29 mouse cellular contexts compared by ENCODE assay signal in the genomic region with DNA sequence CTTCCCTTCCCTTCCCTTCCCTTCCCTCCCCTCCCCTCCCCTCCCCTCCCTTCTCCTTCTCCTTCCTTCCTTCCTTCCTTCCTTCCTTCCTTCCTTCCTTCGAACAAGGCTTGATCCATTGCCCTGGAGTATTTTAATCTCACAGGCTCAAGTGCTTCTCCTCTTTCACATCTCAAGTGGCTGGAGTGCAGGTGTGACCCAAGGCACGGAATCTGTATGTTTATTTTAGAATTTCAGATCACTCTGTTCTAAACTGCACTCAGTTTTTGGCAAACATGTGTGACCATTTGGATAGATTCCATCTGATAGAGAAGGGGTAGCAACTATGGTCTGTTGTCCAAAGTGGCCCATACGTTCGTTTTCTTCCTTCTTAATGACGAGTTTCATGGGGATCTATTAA. TPM values are rescaled to one million over a fixed set of nuclear protein-coding genes. Genes with fewer than 3 reads are reported as not detected.
DNase-seq lines count a peak whose midpoint lies in the region; ATAC-seq lines count a peak whose summit lies in the region.
"Had no signal": no experiment of that assay in that cellular context is flagged by ENCODE, and none has a peak within 500 bp of the region (broad histone marks: within the 10 kb centered on the region; RNA-seq: fewer than 3 reads in every experiment).

No protein-coding gene starts in this region.

- H3K36me3 ChIP-seq in lung, embryonic 16.5 days (ENCODE audit: control insufficient read depth, insufficient read depth, low read length), result 0 out of 2 replicates have a peak, but pooled peaks cover 4% of the 10 kb centered on the region
- H3K36me3 ChIP-seq: forebrain, embryonic 12.5 days; forebrain, embryonic 15.5 days; G1E; heart, embryonic 12.5 days; heart, embryonic 15.5 days had no signal

- H3K4me2 ChIP-seq in lung, embryonic 16.5 days (ENCODE audit: low read depth, low read length), result peak overlapping the region; percentile 75; the same call in 1 of the 2 replicates
- H3K4me2 ChIP-seq: forebrain, embryonic 12.5 days; forebrain, embryonic 15.5 days; heart, embryonic 12.5 days; hindbrain, embryonic 14.5 days had no signal

- no peaks in the 10 kb centered on the region for H3K9me3 ChIP-seq in lung, embryonic 16.5 days (ENCODE audit: control insufficient read depth, low read length)
- H3K9me3 ChIP-seq: forebrain, embryonic 12.5 days; forebrain, embryonic 15.5 days; G1E; heart, embryonic 12.5 days; heart, embryonic 15.5 days had no signal

- peak overlapping the region; percentile 58 for H3K27ac ChIP-seq in lung, embryonic 16.5 days (ENCODE audit: low read length)
- H3K27ac ChIP-seq: forebrain, embryonic 12.5 days; forebrain, embryonic 15.5 days; heart, embryonic 15.5 days; hindbrain, embryonic 14.5 days had no signal

- intact Hi-C loops in heart, postnatal 14 days (cut with DNase I), result no loop called here
- intact Hi-C loops in left cerebral cortex, postnatal 36 days (cut with DNase I), result no loop called here

- no peak overlapping the region for H3K9ac ChIP-seq in lung, embryonic 16.5 days (ENCODE audit: low read length)
- H3K9ac ChIP-seq: forebrain, embryonic 12.5 days; forebrain, embryonic 15.5 days; heart, embryonic 12.5 days; heart, embryonic 15.5 days; hindbrain, embryonic 14.5 days had no signal

- peaks cover 6% of the 10 kb centered on the region for H3K4me1 ChIP-seq in lung, embryonic 16.5 days (replicated peaks; ENCODE audit: control insufficient read depth, insufficient read depth, low read length)

- ATAC-seq in lung, embryonic 16.5 days (ENCODE audit: low read depth), result peak; percentile 42
- ATAC-seq: forebrain, embryonic 15.5 days had no signal

- 38% methylated on average over 4 of the region's 5 CpGs for WGBS in lung, embryonic 16.5 days

- no peaks in the 10 kb centered on the region for H3K27me3 ChIP-seq in lung, embryonic 16.5 days (ENCODE audit: control insufficient read depth, insufficient read depth, low read depth, low read length)
- H3K27me3 ChIP-seq: heart, embryonic 15.5 days; Patski had no signal

- peak; percentile 73 to 87 for DNase-seq in lung, adult 18-20 months
- DNase-seq in lung, postnatal 14 days, result no peak
- DNase-seq in lung, postnatal 25 days (ENCODE audit: low spot score), result peak; percentile 86
- DNase-seq in kidney, postnatal 14 days, result no peak
- DNase-seq in kidney, postnatal 10 days, result no peak
- no peak for DNase-seq in heart, postnatal 14 days
- DNase-seq in left cerebral cortex, postnatal 36 days (ENCODE audit: low spot score in 2 of 2), result no peak
- DNase-seq: adrenal gland, postnatal 10 days; adrenal gland, postnatal 36 days; cerebellum, adult 18-20 months; cerebellum, adult 9-10 months; cerebellum, postnatal 14 days; gastrocnemius, postnatal 25 days; heart, adult 18-20 months; heart, postnatal 10 days; heart, postnatal 4 days had no signal

- H3K4me3 ChIP-seq in lung, embryonic 16.5 days (ENCODE audit: low read length), result peak overlapping the region; percentile 59; the same call in 1 of the 2 replicates
- H3K4me3 ChIP-seq: forebrain, embryonic 12.5 days; forebrain, embryonic 15.5 days; heart, embryonic 12.5 days; heart, embryonic 15.5 days had no signal

RNA-seq across cellular contexts. Expression of gene Gprc5a, which starts 2.8 kb away (rescaled TPM):
- polyA plus RNA-seq in lung, embryonic 16.5 days (2015; fragmentation: Nextera tagmentation; extraction: Ambion mirVana), result 133 and 162 TPM in 2 replicates
- total RNA-seq in heart, postnatal 14 days (2021), result 1 to 10 TPM; 2.8 to 2.9 TPM
- under 1 TPM; 0.30 to 0.43 TPM for total RNA-seq in left cerebral cortex, postnatal 36 days (2021)
- total RNA-seq: G1E had no signal
- polyA plus RNA-seq: G1E had no signal

RNA-seq across cellular contexts. Expression of gene Gprc5d, which starts 49.9 kb away (rescaled TPM):
- not detected in 2 replicates for polyA plus RNA-seq in lung, embryonic 16.5 days (2015; fragmentation: Nextera tagmentation; extraction: Ambion mirVana)
- not detected for total RNA-seq in heart, postnatal 14 days (2021)
- not detected for total RNA-seq in left cerebral cortex, postnatal 36 days (2021)
- total RNA-seq: adrenal gland, adult 18-20 months; adrenal gland, postnatal 10 days; adrenal gland, postnatal 36 days; CH12.LX; G1E; gastrocnemius, adult 8-10 months; gastrocnemius, postnatal 25 days; heart, adult 18-20 months had no signal
- polyA plus RNA-seq: embryonic facial prominence, embryonic 11.5 days; forebrain, embryonic 12.5 days; forebrain, embryonic 15.5 days; G1E; heart, embryonic 12.5 days; heart, embryonic 15.5 days; hindbrain, embryonic 11.5 days; hindbrain, embryonic 14.5 days; Patski had no signal

RNA-seq across cellular contexts. Expression of gene Ddx47, which starts 56.8 kb away (rescaled TPM):
- polyA plus RNA-seq in lung, embryonic 16.5 days (2015; fragmentation: Nextera tagmentation; extraction: Ambion mirVana), result 123 and 131 TPM in 2 replicates
- total RNA-seq in heart, postnatal 14 days (2021), result 10 to 100 TPM; 39.3 to 43.3 TPM
- total RNA-seq in left cerebral cortex, postnatal 36 days (2021), result 10 to 100 TPM; 52.9 to 63.8 TPM

Comparison
In these comparisons a context has a peak if more than half of its experiments do, and no peak if none do; other contexts are left out.
1. DNase-seq: peak in lung, adult 18-20 months (2 of 2) and lung, postnatal 25 days (single experiment); none in lung, postnatal 14 days (single experiment), kidney, postnatal 14 days (single experiment), kidney, postnatal 10 days (single experiment), heart, postnatal 14 days (0 of 2) and left cerebral cortex, postnatal 36 days (0 of 2).